Mouse (Mus musculus) liver, adult (tissue): ENCODE data around the gene Nabp2.

Experiments
- GATA4 ChIP-seq: IDR thresholded peaks from 2 replicates; pipeline ENCODE4 v1.6.1; 2014; ENCODE audit warnings: mild to moderate bottlenecking, low read length; ENCODE audit not compliant: insufficient replicate concordance

Nabp2 gene

DNA sequence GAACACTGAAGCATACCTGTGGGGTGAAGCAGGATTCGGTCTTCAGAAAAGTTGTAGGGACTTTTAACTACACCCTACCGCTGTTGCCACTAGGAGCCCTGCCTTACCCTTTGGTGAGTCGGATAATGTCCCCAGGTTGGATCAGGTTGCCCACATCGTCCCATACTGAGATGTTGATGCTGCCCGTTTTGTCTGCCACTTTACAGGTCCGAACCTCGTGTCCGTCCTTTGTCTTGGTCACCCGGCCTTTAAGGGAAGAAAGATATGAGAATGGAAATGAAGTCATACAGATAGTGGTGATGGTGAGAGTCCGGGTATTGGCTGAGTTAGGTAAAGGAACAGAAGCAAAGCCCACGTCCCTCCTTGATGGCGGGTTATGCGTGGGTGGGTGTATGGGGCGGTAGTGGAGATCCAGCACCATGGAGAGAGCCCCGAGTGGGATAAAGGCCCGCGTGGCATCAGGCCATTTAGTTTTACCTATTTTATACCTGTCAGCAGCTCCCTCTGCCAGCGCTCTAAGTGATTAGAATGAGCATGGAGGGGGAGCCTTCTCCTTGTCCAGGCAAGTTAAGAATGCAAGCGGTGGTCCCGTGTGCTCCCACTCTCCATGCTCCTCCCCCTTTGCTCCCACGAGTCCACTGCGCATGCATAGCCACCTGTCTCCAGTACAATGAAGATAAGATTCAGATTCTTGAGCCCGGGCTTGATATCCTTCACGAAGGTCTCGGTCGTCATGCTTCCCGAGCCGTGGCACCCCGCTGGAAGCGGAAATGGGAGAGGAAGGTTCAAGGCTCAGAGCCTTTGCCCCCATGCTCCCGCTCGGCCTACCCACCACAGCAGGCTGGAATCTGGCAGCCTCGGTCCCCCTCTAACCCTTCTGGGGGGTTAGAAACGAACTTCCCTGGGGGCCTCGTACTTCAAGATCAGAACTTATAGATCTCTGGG, 2.4 kb downstream of the Nabp2 start:
- no peak for TF ChIP-seq GATA4

- no peak for TF ChIP-seq GATA4
Measured at GRCm38 (mm10) chr10:128403931-128404330, 7.4 kb downstream of the Nabp2 start.

DNA sequence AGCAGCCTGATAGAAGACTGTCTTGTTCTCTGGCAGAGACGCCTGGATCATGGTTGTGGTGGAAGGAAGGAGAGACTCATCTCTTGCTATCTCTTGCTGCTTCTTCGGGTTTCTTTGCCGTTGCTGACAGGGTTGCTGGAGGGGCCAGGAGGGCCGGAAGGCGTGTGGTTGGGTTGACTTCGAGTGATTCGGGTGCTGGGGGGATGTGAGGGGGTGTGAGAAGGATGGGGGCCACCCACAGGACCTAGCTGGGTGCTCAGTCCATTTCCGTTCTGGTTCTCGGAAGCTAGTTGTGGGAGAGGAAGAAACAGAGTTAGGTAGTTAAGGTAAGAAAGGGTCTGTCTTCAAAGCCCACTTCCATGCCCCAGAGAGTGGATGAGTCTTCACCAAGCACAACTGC, 9.7 kb downstream of the Nabp2 start:
- TF ChIP-seq GATA4: no peak

DNA sequence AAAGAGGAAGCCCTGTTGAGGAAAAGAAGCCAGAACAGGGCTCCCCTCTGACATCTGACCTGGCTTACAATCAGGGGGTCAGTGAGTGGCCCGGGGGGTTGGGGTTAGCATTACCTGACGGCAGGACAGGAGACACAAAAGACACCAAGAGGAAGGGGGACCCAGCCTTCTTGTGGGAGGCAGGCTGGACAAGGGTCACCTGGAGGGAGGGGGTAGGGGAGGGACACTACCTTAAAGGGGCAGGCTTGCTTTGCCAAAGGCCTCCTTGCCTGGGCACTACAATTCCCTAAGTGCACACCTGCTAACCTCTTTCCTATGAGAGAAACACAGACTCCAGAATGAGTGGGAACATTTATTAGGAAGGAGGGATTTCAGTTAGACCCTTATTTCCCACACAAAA, 10.2 kb downstream of the Nabp2 start, which contains the start of gene Slc39a5:
Slc39a5 (minus strand) TSS at position 174 of the 400 bp plus-strand sequence.
- no peak for TF ChIP-seq GATA4

DNA sequence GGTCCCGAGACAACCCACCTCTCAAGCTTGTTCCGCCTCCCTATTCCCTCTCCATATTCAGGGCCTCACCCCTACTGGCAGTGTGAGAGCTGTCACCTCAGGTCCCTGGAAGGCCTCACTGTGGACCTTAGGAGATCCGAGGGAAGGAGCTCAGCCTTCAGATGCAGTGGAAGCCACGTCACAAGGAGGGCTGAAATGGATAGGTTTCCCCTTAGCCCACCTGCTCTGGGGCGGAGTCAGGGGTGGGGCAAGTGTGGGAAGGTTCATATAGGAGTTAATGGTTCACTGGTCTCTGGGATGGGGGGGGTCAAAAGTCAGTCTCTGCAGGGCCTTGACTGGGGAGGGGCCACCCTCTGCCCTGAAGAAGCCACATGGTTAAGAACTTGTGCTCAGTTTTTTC, 11.0 kb downstream of the Nabp2 start:
- TF ChIP-seq GATA4: no peak

DNA sequence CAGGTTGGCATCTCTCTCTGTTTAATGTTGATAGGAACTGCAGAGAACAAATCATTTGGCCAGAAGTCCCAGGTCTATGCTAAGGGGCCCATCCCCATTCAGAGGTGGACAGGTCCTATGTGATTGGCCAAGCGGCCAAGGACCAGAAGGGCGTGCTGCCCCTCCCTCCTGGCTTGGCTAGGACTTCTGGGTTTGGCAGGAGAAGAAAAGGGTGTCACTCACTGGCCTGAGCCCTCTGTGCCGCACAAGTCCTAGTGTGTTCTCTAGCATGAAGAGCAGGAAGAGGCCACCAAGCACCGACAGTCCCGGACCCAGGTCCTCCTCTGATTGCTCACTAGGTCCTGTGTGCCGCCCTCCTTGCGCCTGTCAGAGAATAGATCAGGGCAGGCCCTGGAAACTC, 13.8 kb downstream of the Nabp2 start:
- TF ChIP-seq GATA4: no peak

- TF ChIP-seq GATA4: no peak
Measured at GRCm38 (mm10) chr10:128396716-128397264, 14.5 kb downstream of the Nabp2 start.

DNA sequence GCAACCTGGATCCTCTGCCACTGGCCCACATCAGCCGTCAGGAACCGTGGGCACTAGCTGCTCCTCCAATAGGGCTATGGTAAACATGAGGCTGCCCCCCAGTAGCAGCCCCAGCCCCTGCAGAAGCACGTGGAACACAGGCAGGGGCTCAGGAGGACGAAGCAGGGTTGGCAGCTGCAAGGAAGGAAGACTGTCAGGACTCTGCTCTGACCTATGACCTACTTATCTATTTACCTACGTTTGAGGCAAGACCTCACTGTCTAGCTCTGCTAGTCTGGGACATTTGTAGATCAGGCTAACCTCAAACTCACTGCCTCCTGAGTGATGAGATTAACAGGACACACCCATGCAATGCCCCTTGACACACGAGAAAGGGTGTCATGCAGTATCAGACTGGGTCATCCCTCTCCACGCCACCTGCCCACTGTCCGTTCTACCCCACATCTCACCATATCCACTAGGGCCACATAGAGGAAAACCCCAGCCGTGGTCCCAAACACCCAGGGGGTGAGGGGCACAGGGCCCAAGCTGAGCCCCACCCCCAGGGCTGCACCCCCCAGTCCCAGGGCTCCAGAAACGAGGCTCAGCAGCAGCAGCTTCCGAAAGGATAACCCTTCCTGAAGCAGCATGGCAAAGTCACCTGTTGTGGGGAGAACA, 15.1 kb downstream of the Nabp2 start:
- no peak for TF ChIP-seq GATA4

GRCm38 (mm10) chr10:128391850-128392249, 19.4 kb downstream of the Nabp2 start:
- no peak for TF ChIP-seq GATA4

GRCm38 (mm10) chr10:128390366-128390765, 20.9 kb downstream of the Nabp2 start:
- TF ChIP-seq GATA4: no peak

- TF ChIP-seq GATA4: no peak
Measured at GRCm38 (mm10) chr10:128389570-128389969, 21.7 kb downstream of the Nabp2 start.

GRCm38 (mm10) chr10:128388941-128389340, 22.4 kb downstream of the Nabp2 start:
- no peak for TF ChIP-seq GATA4

- no peak for TF ChIP-seq GATA4
Measured at GRCm38 (mm10) chr10:128385902-128386301, 25.4 kb downstream of the Nabp2 start.

DNA sequence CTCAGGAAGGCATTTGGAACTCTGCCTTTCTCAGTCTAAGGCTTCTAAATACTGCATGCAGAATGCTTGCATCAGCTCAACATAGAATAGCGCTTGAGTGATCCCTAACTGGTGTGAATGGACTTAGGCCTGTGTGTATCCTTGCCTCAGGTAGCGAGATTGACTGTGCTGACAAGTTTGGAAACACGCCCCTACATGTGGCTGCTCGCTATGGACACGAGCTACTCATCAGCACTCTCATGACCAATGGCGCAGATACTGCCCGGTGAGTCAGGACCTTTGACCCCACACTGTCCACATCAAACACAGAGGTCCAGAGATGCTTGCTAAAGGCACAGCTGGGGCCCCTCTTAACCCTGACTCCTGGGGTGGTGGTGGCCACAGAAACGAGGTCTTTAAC, 28.8 kb downstream of the Nabp2 start:
- TF ChIP-seq GATA4: no peak

DNA sequence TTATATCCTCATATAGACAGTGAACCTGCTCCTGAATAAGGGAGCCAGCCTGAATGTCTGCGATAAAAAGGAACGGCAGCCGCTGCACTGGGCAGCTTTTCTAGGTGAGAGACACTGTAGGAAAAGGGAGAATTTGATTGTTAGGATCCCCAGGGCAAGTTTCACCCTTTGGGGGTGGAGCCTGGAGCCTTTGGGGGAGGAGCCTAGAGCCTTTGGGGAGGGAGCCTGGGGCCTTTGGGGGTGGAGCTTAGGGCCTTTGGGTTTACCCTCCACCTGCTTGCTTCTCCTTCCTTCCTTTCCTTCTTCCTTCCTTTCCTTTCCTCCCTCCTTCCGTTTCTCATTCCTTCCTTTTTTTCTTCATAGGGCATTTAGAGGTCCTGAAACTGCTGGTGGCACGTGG, 30.7 kb downstream of the Nabp2 start:
- TF ChIP-seq GATA4: no peak

DNA sequence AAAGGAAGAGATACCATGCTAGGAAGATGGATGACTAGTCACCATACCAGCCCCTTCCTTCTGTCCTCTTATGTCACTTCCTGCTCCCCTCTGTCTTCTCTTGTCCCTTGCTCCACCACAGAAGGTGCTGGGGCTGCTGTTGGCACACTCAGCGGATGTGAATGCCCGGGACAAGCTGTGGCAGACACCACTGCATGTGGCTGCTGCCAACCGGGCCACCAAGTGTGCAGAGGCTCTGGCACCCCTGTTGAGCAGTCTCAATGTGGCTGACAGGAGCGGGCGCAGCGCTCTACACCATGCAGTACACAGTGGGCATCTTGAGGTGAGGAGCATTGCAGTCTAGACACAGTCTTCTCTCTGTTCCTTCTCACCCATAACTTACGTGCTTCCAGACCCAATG, 32.0 kb downstream of the Nabp2 start:
- TF ChIP-seq GATA4: no peak
